Mouse (Mus musculus) pancreas, adult 10 weeks (tissue): ENCODE results near the gene Gjc3. TPM values are rescaled to one million over a fixed set of nuclear protein-coding genes. Genes with fewer than 3 reads are reported as not detected.

Experiments used
- polyA plus RNA-seq: library from polyadenylated mRNA; stranded (reverse); fragments of 350-450 nt; fragmentation: Illumina TruSeq; extraction: RNeasy Lipid Tissue Mini Kit (QIAGEN cat#74804); gene quantifications from one replicate; pipeline ENCODE4 v1.2.3, GENCODE M21; 2015; ENCODE audit warnings: low read depth, low replicate concordance; ENCODE audit not compliant: insufficient read depth

Gjc3 gene
- polyA plus RNA-seq, result not detected

DNA sequence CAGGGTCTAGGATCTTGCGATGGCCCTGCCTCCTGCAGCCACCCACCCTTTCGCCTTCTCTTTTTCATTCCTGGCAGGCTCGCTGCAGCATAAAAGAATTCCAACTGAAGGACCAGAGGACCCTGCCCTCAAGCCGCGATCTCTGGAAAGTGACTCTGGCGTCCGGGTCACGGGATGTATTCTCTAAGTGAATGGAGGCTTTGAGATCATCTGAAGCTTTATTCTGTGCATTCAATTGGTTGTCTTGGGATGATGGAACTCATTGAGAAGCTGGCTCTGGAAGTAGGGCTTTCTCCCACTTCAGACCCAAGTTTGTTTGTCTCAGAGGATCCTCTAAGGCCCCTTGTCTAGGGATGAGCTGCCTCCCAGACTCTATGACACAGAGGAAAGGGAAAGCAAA lies at the start of gene Gjc3:
Gene Gjc3, minus strand, starts transcription at position 154 of the 400 bp plus-strand sequence.

GRCm38 (mm10) chr5:137981300-137981699 lies 18.4 kb upstream of the Gjc3 start, which contains the start of gene Azgp1:
Gene Azgp1, plus strand, starts transcription at chr5:137981520.

GRCm38 (mm10) chr5:137921532-137921931 lies 41.4 kb downstream of the Gjc3 start, which contains the start of gene Cyp3a13:
Gene Cyp3a13, minus strand, starts transcription at chr5:137921619.

Other genes starting within 250 kb of the Gjc3 start
- 1.2 TPM for gene Nyap1, start 221.5 kb downstream of the Gjc3 start, polyA plus RNA-seq
- 16.1 TPM for gene Tsc22d4, start 217.4 kb downstream of the Gjc3 start, polyA plus RNA-seq
- 6.1 TPM for gene Ppp1r35, start 184.2 kb downstream of the Gjc3 start, polyA plus RNA-seq
- gene Mepce, start 175.4 kb downstream of the Gjc3 start, polyA plus RNA-seq, result 15.2 TPM
- gene Zcwpw1, start 175.3 kb downstream of the Gjc3 start, polyA plus RNA-seq, result 1.2 TPM
- gene Pilra, start 126.8 kb downstream of the Gjc3 start, polyA plus RNA-seq, result 2.6 TPM
- gene Pilrb1, start 105.0 kb downstream of the Gjc3 start, polyA plus RNA-seq, result not detected
- gene Pilrb2, start 91.3 kb downstream of the Gjc3 start, polyA plus RNA-seq, result not detected
- 1.7 TPM for gene Cyp3a13, start 41.5 kb downstream of the Gjc3 start, polyA plus RNA-seq
- gene Azgp1, start 18.4 kb upstream of the Gjc3 start, polyA plus RNA-seq, result 3.8 TPM
- gene Smok3a, start 58.2 kb upstream of the Gjc3 start, polyA plus RNA-seq, result not detected
- not detected for gene Smok3b, start 58.3 kb upstream of the Gjc3 start, polyA plus RNA-seq
- not detected for gene Smok3c, start 90.1 kb upstream of the Gjc3 start, polyA plus RNA-seq
- gene Zkscan1, start 122.0 kb upstream of the Gjc3 start, polyA plus RNA-seq, result 2.7 TPM
- 4.1 TPM for gene Zscan21, start 153.8 kb upstream of the Gjc3 start, polyA plus RNA-seq
- gene Zfp113, start 192.6 kb upstream of the Gjc3 start, polyA plus RNA-seq, result 1.2 TPM
- gene Cops6, start 198.0 kb upstream of the Gjc3 start, polyA plus RNA-seq, result 25.2 TPM
- 14.3 TPM for gene Ap4m1, start 208.9 kb upstream of the Gjc3 start, polyA plus RNA-seq
- 9.3 TPM for gene Mcm7, start 209.3 kb upstream of the Gjc3 start, polyA plus RNA-seq
- gene Taf6, start 224.4 kb upstream of the Gjc3 start, polyA plus RNA-seq, result 7.8 TPM
- gene Cnpy4, start 224.4 kb upstream of the Gjc3 start, polyA plus RNA-seq, result 5.6 TPM
- gene Mblac1, start 231.2 kb upstream of the Gjc3 start, polyA plus RNA-seq, result not detected